Mouse (Mus musculus): ENCODE data around the gene Zscan21. TPM values are rescaled to one million over a fixed set of nuclear protein-coding genes. Genes with fewer than 3 reads are reported as not detected.

Gene Zscan21
- polyA plus RNA-seq, 1 experiment: 14.0 TPM

DNA sequence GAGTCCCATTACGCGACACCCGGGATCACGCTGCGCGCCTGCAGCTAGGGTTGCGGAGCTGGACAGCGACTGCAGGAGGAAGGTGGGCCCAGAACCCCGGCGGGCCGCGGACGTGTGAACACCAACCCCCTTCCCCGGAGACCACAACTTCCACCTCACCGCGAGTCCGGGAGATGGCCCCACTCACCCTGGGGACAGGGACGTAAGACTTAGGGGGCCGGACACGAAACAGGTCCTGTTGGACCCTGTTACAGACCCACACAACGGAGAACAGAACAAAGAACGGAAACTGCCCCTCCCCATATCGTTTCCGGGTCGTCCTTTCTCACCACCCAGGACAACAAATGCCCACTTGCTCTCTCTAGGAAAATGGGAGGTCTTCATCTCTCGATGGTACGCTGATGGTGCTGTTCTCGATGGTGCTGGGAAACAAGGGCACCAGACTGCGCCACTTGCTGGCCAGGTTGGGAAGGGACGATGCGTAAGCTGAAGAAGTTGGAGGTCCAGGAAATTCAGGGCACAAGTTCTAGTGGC lies 38.8 kb downstream of the Zscan21 start, which contains the start of gene Zfp113:
Zfp113 (minus strand) TSS at position 302 of the 534 bp plus-strand sequence.
- peak within 1 kb of the TSS; percentile 50 for H3K27ac ChIP-seq (ENCODE audit: insufficient read depth, low read depth, low read length)
- H3K4me3 ChIP-seq (ENCODE audit: insufficient read depth, low read length): peak within 1 kb of the TSS; percentile 88
- H3K4me1 ChIP-seq (ENCODE audit: control insufficient read depth, insufficient read depth, low read length): peaks cover 5% of the 10 kb centered on the region
- TF ChIP-seq CTCF (IDR thresholded peaks at IDR 0.05; ENCODE audit: low read depth, low read length) (peak; percentile 20; the same call in 1 of the 2 replicates), POLR2A (IDR thresholded peaks at IDR 0.05; ENCODE audit: borderline replicate concordance, low read depth, low read length) (no peak)

DNA sequence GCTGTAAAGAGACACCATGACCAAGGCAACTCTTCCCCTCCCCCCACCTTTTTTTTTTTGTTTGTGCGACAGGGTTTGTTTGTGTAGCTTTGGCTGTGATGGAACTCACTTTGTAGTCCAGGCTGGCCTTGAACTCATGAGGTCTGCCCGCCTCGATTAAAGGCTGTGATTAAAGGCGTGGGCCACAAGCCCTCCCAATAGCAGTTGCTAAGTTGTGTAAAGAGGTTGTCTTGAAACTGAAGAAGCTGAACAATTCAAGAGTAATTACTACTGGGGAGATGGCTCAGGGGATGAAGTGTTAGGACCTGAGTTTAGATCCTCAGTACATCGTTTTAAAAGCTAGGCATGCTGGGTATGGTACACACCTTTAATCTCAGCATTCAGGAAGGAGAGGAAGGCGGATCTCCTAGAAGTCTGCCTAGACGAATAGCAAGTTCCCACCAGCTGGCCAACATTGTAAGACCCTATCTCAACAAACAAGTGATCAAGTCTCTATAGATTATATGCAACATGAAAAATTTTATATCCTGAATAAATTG lies 43.6 kb downstream of the Zscan21 start:
- H3K4me3 ChIP-seq (ENCODE audit: insufficient read depth, low read length): peak overlapping the region; percentile 93
- peaks cover 6% of the 10 kb centered on the region for H3K4me1 ChIP-seq (ENCODE audit: control insufficient read depth, insufficient read depth, low read length)
- no peak overlapping the region for H3K27ac ChIP-seq (ENCODE audit: insufficient read depth, low read depth, low read length)
- TF ChIP-seq CTCF (IDR thresholded peaks at IDR 0.05; ENCODE audit: low read depth, low read length): no peak
- TF ChIP-seq POLR2A (IDR thresholded peaks at IDR 0.05; ENCODE audit: borderline replicate concordance, low read depth, low read length): no peak

DNA sequence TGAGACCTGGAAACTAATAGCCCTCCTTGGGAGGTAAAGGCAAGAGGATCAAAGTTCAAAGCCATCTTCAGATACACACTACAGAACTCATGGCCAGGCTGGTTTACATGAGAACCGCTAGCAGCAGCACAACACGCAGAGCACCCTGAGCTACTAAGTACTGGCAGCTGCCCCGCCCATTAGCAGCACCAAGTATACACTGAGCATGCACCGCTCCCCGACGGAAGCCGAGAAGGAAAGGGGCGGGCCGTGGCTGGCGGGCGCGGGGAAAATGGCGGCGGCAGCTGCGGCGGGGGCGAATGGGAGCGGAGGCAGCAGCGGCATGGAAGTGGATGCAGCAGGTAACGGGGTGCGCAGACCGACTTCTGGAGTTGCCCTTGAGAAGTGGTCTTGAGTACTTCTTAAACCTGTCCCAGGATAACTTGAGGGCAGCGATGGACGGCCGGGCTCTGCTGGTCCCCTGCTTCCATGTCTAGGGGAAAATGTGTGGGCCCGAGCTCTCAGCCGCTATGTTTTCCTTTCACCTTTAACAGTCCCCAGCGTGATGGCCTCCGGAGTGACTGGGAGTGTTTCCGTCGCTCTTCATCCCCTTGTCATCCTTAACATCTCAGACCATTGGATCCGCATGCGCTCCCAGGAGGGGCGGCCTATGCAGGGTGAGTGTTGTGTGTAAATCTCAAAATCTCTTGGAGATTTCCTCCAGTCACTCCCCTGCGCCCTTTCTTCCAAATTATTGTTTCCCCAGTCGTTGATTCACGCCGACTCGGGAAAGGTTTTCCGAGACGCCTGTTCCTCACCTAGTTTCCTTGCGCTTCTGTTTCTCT lies 44.4 kb downstream of the Zscan21 start, which contains the start of gene Cops6:
Cops6 (plus strand) TSS at position 230 of the 824 bp plus-strand sequence.
- H3K4me1 ChIP-seq (ENCODE audit: control insufficient read depth, insufficient read depth, low read length): peaks cover 6% of the 10 kb centered on the region
- H3K27ac ChIP-seq (ENCODE audit: insufficient read depth, low read depth, low read length): 0 out of 2 replicates have a peak within 1 kb of the TSS, but pooled peaks have one; percentile 6
- H3K4me3 ChIP-seq (ENCODE audit: insufficient read depth, low read length): peak within 1 kb of the TSS; percentile 93
- TF ChIP-seq CTCF (IDR thresholded peaks at IDR 0.05; ENCODE audit: low read depth, low read length) (no peak), POLR2A (IDR thresholded peaks at IDR 0.05; ENCODE audit: borderline replicate concordance, low read depth, low read length) (no peak)

- Histone ChIP-seq H3K4me1 (ENCODE audit: control insufficient read depth, insufficient read depth, low read length) (peaks cover 6% of the 10 kb centered on the region), H3K4me3 (ENCODE audit: insufficient read depth, low read length) (no peak overlapping the region), H3K27ac (ENCODE audit: insufficient read depth, low read depth, low read length) (no peak overlapping the region)
- TF ChIP-seq POLR2A (IDR thresholded peaks at IDR 0.05; ENCODE audit: borderline replicate concordance, low read depth, low read length) (no peak), CTCF (IDR thresholded peaks at IDR 0.05; ENCODE audit: low read depth, low read length) (no peak)
Observed at GRCm38 (mm10) chr5:138163046-138163445, 46.3 kb downstream of the Zscan21 start.

DNA sequence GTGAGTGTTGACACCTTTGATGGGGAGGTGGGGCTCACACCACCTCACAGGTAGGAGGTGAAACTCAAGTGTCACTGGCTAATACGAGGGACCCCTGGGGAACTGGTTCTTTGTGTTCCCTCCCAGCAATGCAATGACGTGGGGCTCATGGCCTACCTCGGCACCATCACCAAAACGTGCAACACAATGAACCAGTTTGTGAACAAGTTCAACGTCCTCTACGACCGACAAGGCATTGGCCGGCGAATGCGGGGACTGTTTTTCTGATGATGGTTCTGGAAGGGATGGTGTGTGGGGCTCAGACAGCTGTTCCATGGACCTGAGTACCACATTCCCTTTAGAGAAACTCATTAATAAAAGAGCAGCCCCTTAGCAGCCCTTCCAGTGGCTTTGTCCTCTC lies 46.9 kb downstream of the Zscan21 start:
- peaks cover 6% of the 10 kb centered on the region for H3K4me1 ChIP-seq (ENCODE audit: control insufficient read depth, insufficient read depth, low read length)
- TF ChIP-seq CTCF (IDR thresholded peaks at IDR 0.05; ENCODE audit: low read depth, low read length) (no peak), POLR2A (IDR thresholded peaks at IDR 0.05; ENCODE audit: borderline replicate concordance, low read depth, low read length) (no peak)
- no peak overlapping the region for H3K4me3 ChIP-seq (ENCODE audit: insufficient read depth, low read length)
- H3K27ac ChIP-seq (ENCODE audit: insufficient read depth, low read depth, low read length): no peak overlapping the region

- Histone ChIP-seq H3K4me3 (ENCODE audit: insufficient read depth, low read length) (no peak overlapping the region), H3K4me1 (ENCODE audit: control insufficient read depth, insufficient read depth, low read length) (peaks cover 5% of the 10 kb centered on the region; the same call in 1 of the 2 replicates), H3K27ac (ENCODE audit: insufficient read depth, low read depth, low read length) (no peak overlapping the region)
- TF ChIP-seq CTCF (IDR thresholded peaks at IDR 0.05; ENCODE audit: low read depth, low read length): no peak
- no peak for TF ChIP-seq POLR2A (IDR thresholded peaks at IDR 0.05; ENCODE audit: borderline replicate concordance, low read depth, low read length)
Observed at GRCm38 (mm10) chr5:138165594-138165993, 48.9 kb downstream of the Zscan21 start.

GRCm38 (mm10) chr5:138170936-138171561 lies 54.3 kb downstream of the Zscan21 start:
- TF ChIP-seq CTCF (IDR thresholded peaks at IDR 0.05; ENCODE audit: low read depth, low read length) (no peak), POLR2A (IDR thresholded peaks at IDR 0.05; ENCODE audit: borderline replicate concordance, low read depth, low read length) (0 out of 2 replicates have a peak, but pooled peaks have one; percentile 35)
- Histone ChIP-seq H3K4me3 (ENCODE audit: insufficient read depth, low read length) (peak overlapping the region; percentile 59), H3K27ac (ENCODE audit: insufficient read depth, low read depth, low read length) (peak overlapping the region; percentile 75), H3K4me1 (ENCODE audit: control insufficient read depth, insufficient read depth, low read length) (peaks cover 25% of the 10 kb centered on the region)

DNA sequence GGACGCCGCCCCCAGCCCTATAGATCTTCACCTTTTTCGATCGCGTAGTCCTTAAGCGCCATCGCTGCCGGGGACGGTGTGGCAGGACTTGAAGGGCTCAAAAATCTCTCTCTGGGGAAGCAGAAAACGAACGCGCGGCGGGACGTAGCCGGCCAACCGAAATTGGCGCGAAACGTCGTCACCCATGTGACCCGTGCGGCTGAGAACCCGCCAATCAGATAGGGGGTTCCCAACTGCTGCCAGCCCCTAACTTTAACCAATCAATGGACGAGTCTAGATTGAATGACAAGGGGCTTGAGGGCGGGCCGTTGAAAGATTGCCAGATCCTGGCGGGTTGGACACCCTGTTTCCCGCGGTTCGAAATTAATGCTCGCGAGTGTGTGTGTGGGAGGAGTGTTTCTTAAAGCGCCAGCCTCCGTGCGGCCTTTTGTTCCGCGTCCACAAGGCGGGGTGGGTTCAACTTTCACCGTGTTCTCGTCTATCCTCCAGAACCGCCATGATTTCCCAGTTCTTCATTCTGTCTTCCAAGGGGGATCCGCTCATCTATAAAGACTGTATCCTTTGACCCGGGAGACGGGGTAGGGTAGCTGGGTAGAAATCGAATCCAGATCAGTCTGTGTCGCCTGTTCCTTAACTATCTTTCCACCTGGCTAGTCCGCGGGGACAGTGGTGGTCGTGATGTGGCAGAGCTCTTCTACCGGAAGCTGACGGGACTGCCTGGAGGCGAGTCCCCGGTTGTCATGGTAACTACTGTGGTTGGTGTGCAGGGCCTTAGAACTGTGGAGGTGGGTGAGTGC lies 55.2 kb downstream of the Zscan21 start, which contains the start of the genes Ap4m1 and Mcm7:
Ap4m1 (plus strand) TSS at position 308 of the 797 bp plus-strand sequence.
Mcm7 (minus strand) TSS at position 728 of the 797 bp plus-strand sequence.
- Histone ChIP-seq H3K4me3 (ENCODE audit: insufficient read depth, low read length) (peak within 1 kb of the TSS; percentile 78), H3K27ac (ENCODE audit: insufficient read depth, low read depth, low read length) (peak within 1 kb of the TSS; percentile 85), H3K4me1 (ENCODE audit: control insufficient read depth, insufficient read depth, low read length) (peaks cover 25% of the 10 kb centered on the region)
- TF ChIP-seq POLR2A (IDR thresholded peaks at IDR 0.05; ENCODE audit: borderline replicate concordance, low read depth, low read length): no peak; the same call in 1 of the 2 replicates
- TF ChIP-seq CTCF (IDR thresholded peaks at IDR 0.05; ENCODE audit: low read depth, low read length): no peak

Measured in bone marrow macrophage, adult 2 months (primary cell).